Mouse (Mus musculus) layer of hippocampus, adult 11-12 months (tissue): ENCODE data around the gene Myl4.

ENCODE experiments used
- DNase-seq: peaks from one replicate; pipeline ENCODE4 v3.0.0; 2022; ENCODE audit warnings: low spot score

Gene Myl4

GRCm38 (mm10) chr11:104607491-104608245, 57.2 kb downstream of the Myl4 start, which contains the start of gene Itgb3:
Gene Itgb3 (plus strand): TSS chr11:104608000.
- DNase-seq: peak; percentile 70

- DNase-seq: no peak
Observed at GRCm38 (mm10) chr11:104608249-104608920, 57.9 kb downstream of the Myl4 start.

- DNase-seq: no peak
Observed at GRCm38 (mm10) chr11:104609033-104609684, 58.7 kb downstream of the Myl4 start.

- no peak for DNase-seq
Observed at GRCm38 (mm10) chr11:104609733-104610132, 59.3 kb downstream of the Myl4 start.

- DNase-seq: no peak
Observed at GRCm38 (mm10) chr11:104611579-104612151, 61.2 kb downstream of the Myl4 start.

- DNase-seq: no peak
Observed at GRCm38 (mm10) chr11:104613551-104613950, 63.1 kb downstream of the Myl4 start.

GRCm38 (mm10) chr11:104614130-104614529, 63.7 kb downstream of the Myl4 start:
- no peak for DNase-seq

GRCm38 (mm10) chr11:104616182-104616581, 65.7 kb downstream of the Myl4 start:
- DNase-seq: no peak

GRCm38 (mm10) chr11:104618638-104619076, 68.2 kb downstream of the Myl4 start:
- no peak for DNase-seq

- no peak for DNase-seq
Observed at GRCm38 (mm10) chr11:104619084-104620022, 68.9 kb downstream of the Myl4 start.

- DNase-seq: no peak
Observed at GRCm38 (mm10) chr11:104622040-104622962, 71.8 kb downstream of the Myl4 start.

- DNase-seq: no peak
Observed at GRCm38 (mm10) chr11:104624791-104625391, 74.4 kb downstream of the Myl4 start.

GRCm38 (mm10) chr11:104625453-104626402, 75.3 kb downstream of the Myl4 start:
- DNase-seq: no peak

- no peak for DNase-seq
Observed at GRCm38 (mm10) chr11:104626635-104627034, 76.2 kb downstream of the Myl4 start.

- no peak for DNase-seq
Observed at GRCm38 (mm10) chr11:104627616-104628301, 77.3 kb downstream of the Myl4 start.

- no peak for DNase-seq
Observed at GRCm38 (mm10) chr11:104628566-104628965, 78.1 kb downstream of the Myl4 start.

GRCm38 (mm10) chr11:104630185-104630835, 79.8 kb downstream of the Myl4 start:
- no peak for DNase-seq
